Mouse (Mus musculus) limb, embryonic 12.5 days (tissue): ENCODE measurements around the gene Slc30a1. TPM values are rescaled to one million over a fixed set of nuclear protein-coding genes. Genes with fewer than 3 reads are reported as not detected.

Experiments used
- ATAC-seq: fragments of 200-750 bp; cut with Nextera tagmentation; 2 replicates; pipeline ENCODE4 v1.8.0; 2017; ENCODE audit warnings: low read depth, moderate TSS enrichment; ENCODE audit not compliant: insufficient number of reproducible peaks, insufficient read depth, low FRiP score, low TSS enrichment
- H3K27ac ChIP-seq: fragments of 300-500 bp; sonication (generic); 2 replicates; pipeline ENCODE4 v1.5.1; 2016; ENCODE audit warnings: mild to moderate bottlenecking, moderate library complexity
- H3K27me3 ChIP-seq: fragments of 300-500 bp; sonication (generic); 2 replicates; pipeline ENCODE4 v1.6.1; 2016; ENCODE audit warnings: mild to moderate bottlenecking, moderate library complexity
- H3K36me3 ChIP-seq: fragments of 300-500 bp; sonication (generic); 2 replicates; pipeline ENCODE4 v1.6.1; 2016; ENCODE audit warnings: mild to moderate bottlenecking, moderate library complexity
- H3K4me1 ChIP-seq: fragments of 300-500 bp; sonication (generic); replicated peaks from 2 replicates; pipeline ENCODE4 v1.6.1; 2016
- H3K4me2 ChIP-seq: fragments of 300-500 bp; sonication (generic); 2 replicates; pipeline ENCODE4 v1.6.1; 2016; ENCODE audit warnings: mild to moderate bottlenecking, moderate library complexity
- H3K4me3 ChIP-seq: fragments of 300-500 bp; sonication (generic); replicated peaks from 2 replicates; pipeline ENCODE4 v1.5.1; 2016; ENCODE audit warnings: mild to moderate bottlenecking
- H3K9ac ChIP-seq: fragments of 300-500 bp; sonication (generic); replicated peaks from 2 replicates; pipeline ENCODE4 v1.6.1; 2016; ENCODE audit warnings: mild to moderate bottlenecking, moderate library complexity
- H3K9me3 ChIP-seq: fragments of 300-500 bp; sonication (generic); 2 replicates; pipeline ENCODE4 v1.6.1; 2016; ENCODE audit warnings: mild to moderate bottlenecking, moderate library complexity
- WGBS: fragments of 180-500 bp; shearing (Covaris S2); methylation state at CpG from one replicate; pipeline ENCODE4 v1.1.7; 2016; 5-methylcytosine and 5-hydroxymethylcytosine counted together
- polyA plus RNA-seq: library from polyadenylated mRNA; unstranded; fragments of >200 nt; fragmentation: Nextera tagmentation; extraction: Ambion mirVana; gene quantifications from 2 replicates; pipeline ENCODE4 v1.2.1, GENCODE M21; 2016

Gene Slc30a1
- polyA plus RNA-seq, 1 experiment from 2014 or later: 3.4 TPM

DNA sequence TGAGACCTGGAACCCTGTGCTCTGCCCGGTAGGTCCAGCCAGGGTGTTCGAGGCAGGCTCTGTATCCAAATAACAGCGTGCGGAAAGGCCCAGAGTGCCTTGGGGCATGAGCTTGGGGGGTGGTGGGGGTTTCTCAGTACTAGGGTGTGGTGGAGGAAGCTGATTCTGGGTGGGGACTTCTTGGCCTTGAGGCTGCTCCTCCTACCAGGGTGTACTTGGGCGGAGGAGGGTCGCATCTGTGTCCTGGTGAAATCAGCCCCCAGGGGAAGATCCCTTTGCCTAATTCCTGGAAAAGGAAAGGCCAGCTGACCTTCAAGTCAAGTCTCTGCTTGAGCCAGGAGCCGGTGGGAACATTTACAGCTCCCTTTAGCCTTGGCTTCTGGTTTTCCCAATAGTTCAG, 39.7 kb downstream of the Slc30a1 start:
- no peak for ATAC-seq
- no peak overlapping the region for H3K27ac ChIP-seq
- no peaks in the 10 kb centered on the region for H3K36me3 ChIP-seq
- 72% methylated on average over 7 of the region's 7 CpGs for WGBS
- H3K4me1 ChIP-seq: no peaks in the 10 kb centered on the region
- H3K27me3 ChIP-seq: no peaks in the 10 kb centered on the region
- no peak overlapping the region for H3K9ac ChIP-seq
- H3K9me3 ChIP-seq: no peaks in the 10 kb centered on the region
- H3K4me2 ChIP-seq: no peak overlapping the region
- no peak overlapping the region for H3K4me3 ChIP-seq

DNA sequence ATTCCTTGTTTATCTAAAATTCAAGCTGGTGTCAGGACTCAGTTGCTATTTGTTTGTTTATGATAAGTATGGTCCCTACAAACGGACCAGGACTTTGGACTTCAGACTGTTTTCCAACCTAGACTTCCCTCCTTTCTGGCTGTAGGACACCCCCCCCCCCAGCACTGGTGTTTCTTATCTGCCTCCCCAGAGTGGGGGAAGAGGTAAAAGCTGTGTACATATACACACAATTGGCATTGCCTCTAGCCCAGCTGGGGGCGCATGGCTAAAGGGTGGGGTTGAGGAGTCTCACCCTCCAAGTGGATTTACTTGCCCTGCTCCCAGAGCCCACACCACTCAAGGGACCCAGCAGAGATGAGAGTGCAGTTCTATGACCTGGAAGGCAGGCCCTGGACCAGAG, 40.3 kb downstream of the Slc30a1 start:
- H3K4me2 ChIP-seq: no peak overlapping the region
- no peak overlapping the region for H3K27ac ChIP-seq
- no peaks in the 10 kb centered on the region for H3K9me3 ChIP-seq
- no peaks in the 10 kb centered on the region for H3K4me1 ChIP-seq
- 78% methylated on average over 2 of the region's 2 CpGs for WGBS
- no peak overlapping the region for H3K4me3 ChIP-seq
- H3K27me3 ChIP-seq: no peaks in the 10 kb centered on the region
- H3K9ac ChIP-seq: no peak overlapping the region
- no peak for ATAC-seq
- H3K36me3 ChIP-seq: no peaks in the 10 kb centered on the region

DNA sequence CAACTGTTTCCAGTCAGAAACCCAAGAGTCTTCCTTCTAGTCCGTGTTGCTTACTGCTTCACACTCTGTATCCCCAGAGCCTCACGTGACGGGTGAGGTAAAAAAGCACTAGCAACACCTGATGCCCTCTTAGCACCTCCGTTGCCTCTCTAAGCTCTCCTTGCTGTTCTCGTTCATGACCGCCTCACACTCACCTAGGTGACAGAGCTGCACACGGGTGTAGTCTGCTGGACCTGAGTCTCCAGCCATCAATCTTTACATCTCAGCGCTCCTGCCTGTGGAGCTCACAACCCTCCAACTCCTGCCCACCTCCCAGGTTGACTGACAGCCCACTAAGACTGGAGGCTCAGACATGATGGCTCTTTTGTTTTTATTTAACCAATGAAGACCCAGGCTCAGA, 41.2 kb downstream of the Slc30a1 start:
- H3K4me1 ChIP-seq: no peaks in the 10 kb centered on the region
- WGBS: 77% methylated on average over 8 of the region's 8 CpGs

DNA sequence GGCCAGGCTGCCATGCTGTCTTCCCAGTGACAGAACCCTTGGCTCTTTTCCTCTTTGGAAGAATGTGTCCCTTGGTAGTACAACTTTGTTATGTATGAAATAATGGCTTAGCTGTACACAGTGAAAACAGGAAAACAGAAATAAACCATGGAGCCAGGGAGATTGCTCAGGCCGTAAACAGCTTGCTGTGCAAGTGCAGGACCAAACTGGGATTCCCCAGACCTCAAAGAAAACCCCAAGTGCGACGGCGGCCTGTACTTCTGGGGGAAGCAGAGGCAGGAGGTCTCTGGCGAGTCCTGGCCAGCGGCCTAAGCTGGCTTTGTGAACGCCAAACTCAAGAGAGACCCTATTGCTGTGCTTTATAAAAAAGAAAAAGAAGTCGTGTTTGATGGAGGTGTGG, 42.0 kb downstream of the Slc30a1 start:
- 77% methylated on average over 8 of the region's 8 CpGs for WGBS
- no peak for ATAC-seq
- Histone ChIP-seq H3K9ac (no peak overlapping the region), H3K9me3 (no peaks in the 10 kb centered on the region), H3K4me3 (no peak overlapping the region), H3K4me1 (no peaks in the 10 kb centered on the region), H3K27me3 (no peaks in the 10 kb centered on the region), H3K27ac (no peak overlapping the region), H3K4me2 (no peak overlapping the region), H3K36me3 (no peaks in the 10 kb centered on the region)

More for the DNA sequence above, 41.2 kb downstream of the Slc30a1 start:
- no peaks in the 10 kb centered on the region for H3K27me3 ChIP-seq
- no peaks in the 10 kb centered on the region for H3K36me3 ChIP-seq
- no peak overlapping the region for H3K4me2 ChIP-seq
- no peak for ATAC-seq
- no peak overlapping the region for H3K9ac ChIP-seq
- H3K27ac ChIP-seq: no peak overlapping the region
- H3K4me3 ChIP-seq: no peak overlapping the region
- H3K9me3 ChIP-seq: no peaks in the 10 kb centered on the region

DNA sequence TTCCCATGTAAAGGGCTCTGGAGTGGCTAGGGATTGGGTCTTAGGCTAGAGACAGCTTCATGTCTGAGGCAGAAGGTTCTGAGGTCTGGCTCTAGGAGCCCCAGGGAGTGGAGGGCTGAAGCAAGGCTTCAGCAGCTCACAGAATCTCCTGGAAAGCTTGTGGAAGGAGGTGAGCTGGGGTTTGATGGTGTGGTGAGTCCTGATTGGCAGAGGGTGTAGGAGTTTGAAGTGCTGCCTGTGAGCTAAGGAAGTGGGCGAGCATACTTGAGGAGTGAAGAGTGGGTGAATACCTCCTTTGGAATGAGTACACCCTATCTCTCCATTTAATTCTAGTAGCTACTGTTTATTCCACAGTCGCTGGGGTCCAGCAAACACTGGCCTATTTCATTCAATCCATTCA, 44.0 kb downstream of the Slc30a1 start:
- H3K4me2 ChIP-seq: no peak overlapping the region
- WGBS: 56% methylated on average over 2 of the region's 2 CpGs
- H3K4me1 ChIP-seq: no peaks in the 10 kb centered on the region
- ATAC-seq: no peak
- H3K36me3 ChIP-seq: no peaks in the 10 kb centered on the region
- no peaks in the 10 kb centered on the region for H3K9me3 ChIP-seq
- no peak overlapping the region for H3K27ac ChIP-seq
- no peak overlapping the region for H3K4me3 ChIP-seq
- H3K27me3 ChIP-seq: no peaks in the 10 kb centered on the region
- H3K9ac ChIP-seq: no peak overlapping the region

DNA sequence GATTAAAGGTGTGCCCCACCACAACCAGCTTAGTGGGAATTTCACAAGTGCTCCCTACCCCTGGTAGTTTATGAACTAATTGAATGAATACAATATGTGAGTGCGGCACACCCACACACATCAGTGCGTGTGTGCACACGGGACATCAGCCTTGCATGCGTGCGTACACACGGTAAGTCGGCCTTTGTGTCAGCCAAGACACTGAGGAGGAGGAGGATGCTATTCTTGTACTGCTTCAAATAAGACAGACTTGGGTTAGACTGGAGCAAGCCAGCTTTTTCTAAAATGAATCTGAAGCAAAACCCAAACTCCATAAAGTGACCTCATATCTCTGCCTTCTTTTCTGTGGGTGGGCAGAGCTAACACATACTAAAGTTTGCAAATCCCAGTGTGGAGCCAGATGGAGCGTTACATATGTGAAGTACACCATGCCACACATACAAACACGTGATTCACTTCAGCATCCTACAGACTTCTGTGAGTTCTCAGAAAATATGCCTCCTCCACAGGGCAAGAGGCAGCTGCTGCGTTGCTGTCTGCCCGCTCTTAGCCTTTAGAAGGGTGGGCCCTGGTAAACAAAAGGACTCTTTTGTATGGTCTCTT, 46.3 kb downstream of the Slc30a1 start:
- Histone ChIP-seq H3K9ac (no peak overlapping the region), H3K4me1 (no peaks in the 10 kb centered on the region), H3K27ac (no peak overlapping the region), H3K27me3 (no peaks in the 10 kb centered on the region), H3K9me3 (no peaks in the 10 kb centered on the region), H3K4me3 (no peak overlapping the region), H3K36me3 (no peaks in the 10 kb centered on the region), H3K4me2 (no peak overlapping the region)
- ATAC-seq: no peak
- 93% methylated on average over 11 of the region's 11 CpGs for WGBS

DNA sequence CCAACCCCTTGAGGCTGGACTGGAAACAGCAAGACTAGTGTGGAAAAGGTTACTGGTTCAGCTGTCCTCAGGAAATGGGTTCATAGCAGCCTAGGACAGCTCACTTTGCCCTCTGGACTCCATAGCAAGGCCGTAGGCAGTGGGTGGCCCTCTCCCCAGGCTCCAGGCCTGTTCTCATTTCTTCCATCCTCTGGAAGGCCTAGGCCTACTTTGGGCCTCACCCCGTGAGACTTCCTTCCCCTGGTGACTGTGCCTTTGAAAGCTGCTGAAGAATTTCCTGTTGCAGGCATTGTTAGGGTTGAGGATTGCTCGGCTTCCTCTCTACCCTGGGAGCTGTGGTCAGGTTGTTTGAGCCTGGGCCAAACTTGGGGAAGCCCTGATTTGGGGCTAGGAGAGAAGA, 48.5 kb downstream of the Slc30a1 start:
- Histone ChIP-seq H3K36me3 (no peaks in the 10 kb centered on the region), H3K27me3 (no peaks in the 10 kb centered on the region), H3K9ac (no peak overlapping the region), H3K27ac (no peak overlapping the region), H3K9me3 (no peaks in the 10 kb centered on the region), H3K4me1 (no peaks in the 10 kb centered on the region), H3K4me3 (no peak overlapping the region), H3K4me2 (no peak overlapping the region)
- 62% methylated on average over 3 of the region's 3 CpGs for WGBS
- no peak for ATAC-seq

DNA sequence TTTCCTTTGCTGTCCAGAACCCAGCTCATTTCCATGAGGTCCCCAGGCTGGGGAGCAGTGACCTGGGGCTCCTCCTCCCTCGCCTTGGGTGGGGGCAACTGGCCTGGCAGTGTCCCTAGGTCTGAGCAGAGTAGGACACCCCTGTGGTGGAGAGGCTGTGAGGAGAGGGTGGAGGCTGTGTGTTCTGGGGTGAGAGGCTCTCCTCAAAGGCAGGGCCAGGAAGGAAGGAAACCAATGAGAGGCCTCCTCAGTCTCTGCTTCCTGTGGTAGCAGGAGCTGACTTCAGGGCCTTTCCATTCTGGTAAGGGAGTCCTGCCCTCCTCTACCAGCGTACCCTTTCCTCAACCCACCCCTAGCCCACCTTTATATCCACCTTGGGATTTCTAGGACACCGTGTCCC, 49.7 kb downstream of the Slc30a1 start:
- no peak overlapping the region for H3K4me3 ChIP-seq
- no peak overlapping the region for H3K4me2 ChIP-seq
- 70% methylated on average over 3 of the region's 3 CpGs for whole genome bisulfite sequencing
- H3K36me3 ChIP-seq: no peaks in the 10 kb centered on the region
- no peaks in the 10 kb centered on the region for H3K27me3 ChIP-seq
- ATAC-seq: no peak
- H3K27ac ChIP-seq: no peak overlapping the region
- H3K9me3 ChIP-seq: no peaks in the 10 kb centered on the region
- no peak overlapping the region for H3K9ac ChIP-seq
- H3K4me1 ChIP-seq: no peaks in the 10 kb centered on the region

DNA sequence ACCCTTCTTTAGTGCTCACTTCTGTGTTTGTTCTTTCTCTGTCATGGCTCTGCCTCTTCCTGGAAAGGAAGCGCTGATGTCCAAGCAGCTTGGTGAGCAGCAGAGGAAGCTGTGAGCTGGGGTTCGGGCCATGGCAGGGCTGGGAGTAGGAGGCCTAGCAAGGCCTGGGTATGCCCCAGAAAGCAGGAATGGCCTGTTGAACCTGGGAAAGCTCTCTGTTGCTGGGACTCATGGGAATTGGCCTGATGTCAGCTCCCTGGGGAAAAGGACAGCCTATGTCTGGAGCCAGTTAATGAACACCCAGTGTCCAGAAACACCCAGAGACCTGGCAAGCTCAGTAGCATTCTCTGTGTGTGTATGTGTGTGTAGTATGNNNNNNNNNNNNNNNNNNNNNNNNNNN, 50.3 kb downstream of the Slc30a1 start:
- 89% methylated on average over 2 of the region's 2 CpGs for WGBS
- Histone ChIP-seq H3K4me1 (no peaks in the 10 kb centered on the region), H3K27me3 (no peaks in the 10 kb centered on the region), H3K27ac (no peak overlapping the region), H3K36me3 (no peaks in the 10 kb centered on the region), H3K4me2 (no peak overlapping the region), H3K9ac (no peak overlapping the region), H3K9me3 (no peaks in the 10 kb centered on the region), H3K4me3 (no peak overlapping the region)
- no peak for ATAC-seq

DNA sequence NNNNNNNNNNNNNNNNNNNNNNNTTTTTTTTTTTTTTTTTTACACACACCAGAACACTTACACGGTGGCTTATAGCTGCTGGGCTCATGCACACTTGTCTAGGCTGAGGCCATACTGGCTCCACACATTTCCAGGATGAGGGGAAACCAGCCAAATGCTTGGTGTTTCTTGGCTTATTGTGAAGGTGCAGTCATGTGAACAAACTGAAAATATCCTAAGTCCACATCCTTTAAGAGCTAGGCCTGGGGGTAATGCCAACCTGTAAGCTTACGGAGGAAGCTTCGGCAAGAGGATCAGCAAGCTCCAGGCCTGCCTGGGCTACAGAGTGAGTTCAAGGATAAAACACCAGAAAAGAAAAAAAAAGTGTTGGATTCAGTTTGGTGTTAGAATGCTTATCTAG, 50.8 kb downstream of the Slc30a1 start:
- ATAC-seq: no peak

DNA sequence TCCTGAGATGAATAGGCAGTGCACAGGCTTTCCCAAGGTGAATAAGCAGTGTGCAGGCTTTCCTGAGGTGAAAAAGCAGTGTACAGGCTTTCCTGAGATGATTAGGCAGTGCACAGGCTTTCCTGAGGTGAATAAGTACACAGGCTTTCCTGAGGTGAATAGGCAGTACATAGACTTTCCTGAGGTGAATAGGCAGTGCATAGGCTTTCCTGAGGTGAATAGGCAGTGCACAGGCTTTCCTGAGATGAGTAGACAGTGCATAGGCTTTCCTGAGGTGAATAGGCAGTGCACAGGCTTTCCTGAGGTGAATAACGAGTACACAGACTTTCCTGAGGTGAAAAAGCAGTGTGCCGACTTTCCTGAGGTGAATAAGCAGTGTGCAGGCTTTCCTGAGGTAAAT, 54.4 kb downstream of the Slc30a1 start:
- H3K9ac ChIP-seq: no peak overlapping the region
- 50% methylated on average over 2 of the region's 2 CpGs for WGBS
- no peaks in the 10 kb centered on the region for H3K36me3 ChIP-seq
- H3K4me1 ChIP-seq: no peaks in the 10 kb centered on the region; the same call in 1 of the 2 replicates
- no peak overlapping the region for H3K27ac ChIP-seq
- H3K9me3 ChIP-seq: no peaks in the 10 kb centered on the region
- H3K4me2 ChIP-seq: no peak overlapping the region
- H3K4me3 ChIP-seq: no peak overlapping the region
- ATAC-seq: no peak
- H3K27me3 ChIP-seq: no peaks in the 10 kb centered on the region

More for the DNA sequence above, 50.8 kb downstream of the Slc30a1 start:
- no peaks in the 10 kb centered on the region for H3K4me1 ChIP-seq
- H3K36me3 ChIP-seq: no peaks in the 10 kb centered on the region
- no peaks in the 10 kb centered on the region for H3K27me3 ChIP-seq
- 97% methylated on average over 3 of the region's 3 CpGs for WGBS
- no peak overlapping the region for H3K4me3 ChIP-seq
- no peak overlapping the region for H3K9ac ChIP-seq
- H3K27ac ChIP-seq: no peak overlapping the region
- no peak overlapping the region for H3K4me2 ChIP-seq
- H3K9me3 ChIP-seq: no peaks in the 10 kb centered on the region
